Mouse (Mus musculus) heart, adult 2 months (tissue): ENCODE measurements around the gene Arfgap3.

Experiments used
- CTCF ChIP-seq: fragments of 200-600 bp; IDR thresholded peaks from 2 replicates; pipeline ENCODE4 v1.8.1; 2022; ENCODE audit warnings: antibody characterized with exemption, mild to moderate bottlenecking, moderate library complexity
- EP300 ChIP-seq: fragments of 200-500 bp; IDR thresholded peaks from 2 replicates; pipeline ENCODE4 v1.6.1; 2011; ENCODE audit warnings: low read depth, low read length, control low read depth; ENCODE audit not compliant: insufficient read depth
- POLR2A ChIP-seq: fragments of 200-500 bp; IDR thresholded peaks from 2 replicates; pipeline ENCODE4 v1.6.1; 2011; ENCODE audit warnings: mild to moderate bottlenecking, low read depth, low read length, control low read depth; ENCODE audit not compliant: insufficient read depth

- TF ChIP-seq CTCF: no peak
- TF ChIP-seq EP300: no peak
- no peak for TF ChIP-seq POLR2A
Measured at GRCm38 (mm10) chr15:83296050-83296449, 54.0 kb downstream of the Arfgap3 start.
